Mouse (Mus musculus): ENCODE results near the gene Armc12.

GRCm38 (mm10) chr17:28546925-28547324, 16.3 kb downstream of the Armc12 start:
- TF ChIP-seq TAL1 (IDR thresholded peaks at IDR 0.05; ENCODE audit: low read length): no peak
- TF ChIP-seq GATA1 (IDR thresholded peaks at IDR 0.05; ENCODE audit: low read length): no peak
